Mouse (Mus musculus) MEL (cell line): ENCODE measurements around the gene Polr1e. TPM values are rescaled to one million over a fixed set of nuclear protein-coding genes. Genes with fewer than 3 reads are reported as not detected.

ENCODE experiments used
- DNase-seq: peaks from one replicate; pipeline ENCODE4 v3.0.0; 2011; ENCODE audit warnings: low read depth, low spot score
- H3K27ac ChIP-seq: 2 replicates; pipeline ENCODE4 v1.5.1; 2012; ENCODE audit warnings: low read depth, mild to moderate bottlenecking, control low read depth, low read length, moderate library complexity; ENCODE audit not compliant: control insufficient read depth
- H3K27me3 ChIP-seq, 2 experiments: fragments of 150-350 bp in 1 of 2; sonication (generic) in 1 of 2; 2 replicates each; pipeline ENCODE4 v1.6.1; 2012; ENCODE audit warnings: low read length in 2 of 2, mild to moderate bottlenecking in 2 of 2, improper control_type of control experiment in 1 of 2, moderate library complexity in 1 of 2; ENCODE audit not compliant: insufficient read depth in 2 of 2, control insufficient read depth in 1 of 2
- H3K36me3 ChIP-seq, 2 experiments: 2 replicates each; pipeline ENCODE4 v1.6.1; 2012 to 2014; ENCODE audit warnings: low read length in 2 of 2, improper control_type of control experiment in 1 of 2, inconsistent platforms in 1 of 2, mild to moderate bottlenecking in 1 of 2; ENCODE audit not compliant: insufficient read depth in 2 of 2, control insufficient read depth in 1 of 2
- H3K4me1 ChIP-seq, 2 experiments: fragments of 150-350 bp in 1 of 2; sonication (generic) in 1 of 2; 2 replicates each; pipeline ENCODE4 v1.6.1; 2012; ENCODE audit warnings: low read length in 2 of 2, improper control_type of control experiment in 1 of 2, mild to moderate bottlenecking in 1 of 2; ENCODE audit not compliant: insufficient read depth in 2 of 2, control insufficient read depth in 1 of 2
- H3K4me3 ChIP-seq, 2 experiments: fragments of 150-350 bp in 1 of 2; sonication (generic) in 1 of 2; 2 replicates each; pipeline ENCODE4 v1.5.1; 2012; ENCODE audit warnings: low read depth in 2 of 2, low read length in 2 of 2, mild to moderate bottlenecking in 2 of 2, moderate library complexity in 2 of 2, control low read depth in 1 of 2, improper control_type of control experiment in 1 of 2; ENCODE audit not compliant: control insufficient read depth in 1 of 2, insufficient read depth in 1 of 2
- H3K79me2 ChIP-seq: 2 replicates; pipeline ENCODE4 v1.6.1; 2012; ENCODE audit warnings: mild to moderate bottlenecking, low read length, moderate library complexity; ENCODE audit not compliant: control insufficient read depth, poor library complexity, insufficient read depth
- H3K9ac ChIP-seq: 2 replicates; pipeline ENCODE4 v1.6.1; 2012; ENCODE audit warnings: low read depth, mild to moderate bottlenecking, control low read depth, low read length, moderate library complexity; ENCODE audit not compliant: control insufficient read depth, poor library complexity, severe bottlenecking
- H3K9me3 ChIP-seq: fragments of 150-350 bp; sonication (generic); replicated peaks from 2 replicates; pipeline ENCODE4 v1.6.1; 2012; ENCODE audit warnings: mild to moderate bottlenecking, low read length, improper control_type of control experiment, moderate library complexity; ENCODE audit not compliant: insufficient read depth
- BHLHE40 ChIP-seq: IDR thresholded peaks from 2 replicates; pipeline ENCODE4 v1.6.1; 2012; ENCODE audit warnings: low read depth, mild to moderate bottlenecking, inconsistent platforms, low read length, improper control_type of control experiment, borderline replicate concordance
- CHD2 ChIP-seq: IDR thresholded peaks from 2 replicates; pipeline ENCODE4 v1.6.1; 2011; ENCODE audit warnings: low read length, improper control_type of control experiment
- E2F4 ChIP-seq: IDR thresholded peaks from 2 replicates; pipeline ENCODE4 v1.6.1; 2011; ENCODE audit warnings: low read depth, low read length, improper control_type of control experiment, borderline replicate concordance
- ELF1 ChIP-seq: IDR thresholded peaks from 2 replicates; pipeline ENCODE4 v1.6.1; 2014; ENCODE audit warnings: low read depth, mild to moderate bottlenecking, inconsistent platforms, low read length, improper control_type of control experiment, moderate library complexity
- ETS1 ChIP-seq: IDR thresholded peaks from 2 replicates; pipeline ENCODE4 v1.6.1; 2012; ENCODE audit warnings: low read depth, mild to moderate bottlenecking, inconsistent platforms, low read length, improper control_type of control experiment, moderate library complexity
- GATA1 ChIP-seq: IDR thresholded peaks from 2 replicates; pipeline ENCODE4 v1.6.1; 2011; ENCODE audit warnings: low read depth, low read length, improper control_type of control experiment
- HCFC1 ChIP-seq: IDR thresholded peaks from 2 replicates; pipeline ENCODE4 v1.6.1; 2012; ENCODE audit warnings: low read depth, mild to moderate bottlenecking, inconsistent platforms, low read length, improper control_type of control experiment, moderate library complexity
- JUND ChIP-seq: IDR thresholded peaks from 2 replicates; pipeline ENCODE4 v1.6.1; 2011; ENCODE audit warnings: low read depth, mild to moderate bottlenecking, improper control_type of control experiment, low read length
- KAT2A ChIP-seq: conservative IDR thresholded peaks from 2 replicates; pipeline ENCODE4 v1.6.1; 2012; ENCODE audit warnings: low read depth, low read length, improper control_type of control experiment, inconsistent platforms
- MAX ChIP-seq: IDR thresholded peaks from 2 replicates; pipeline ENCODE4 v1.6.1; 2011; ENCODE audit warnings: low read length, improper control_type of control experiment
- MEF2A ChIP-seq: IDR thresholded peaks from 2 replicates; pipeline ENCODE4 v1.6.1; 2014; ENCODE audit warnings: low read depth, mild to moderate bottlenecking, inconsistent platforms, low read length, improper control_type of control experiment; ENCODE audit not compliant: poor library complexity, insufficient replicate concordance, severe bottlenecking; ENCODE audit errors: extremely low read depth
- MXI1 ChIP-seq: IDR thresholded peaks from 2 replicates; pipeline ENCODE4 v1.6.1; 2011; ENCODE audit warnings: mild to moderate bottlenecking, low read depth, low read length, improper control_type of control experiment
- NELFE ChIP-seq: IDR thresholded peaks from 2 replicates; pipeline ENCODE4 v1.6.1; 2011; ENCODE audit warnings: low read depth, low read length, improper control_type of control experiment
- NRF1 ChIP-seq: IDR thresholded peaks from 2 replicates; pipeline ENCODE4 v1.6.1; 2014; ENCODE audit warnings: low read depth, mild to moderate bottlenecking, inconsistent platforms, low read length, improper control_type of control experiment, moderate library complexity; ENCODE audit not compliant: poor library complexity, insufficient read depth, severe bottlenecking
- POLR2A ChIP-seq, 2 experiments: IDR thresholded peaks; 2 replicates each; pipeline ENCODE4 v1.6.1; 2011 to 2012; ENCODE audit warnings: low read length in 2 of 2, mild to moderate bottlenecking in 2 of 2, control low read depth in 1 of 2, improper control_type of control experiment in 1 of 2, low read depth in 1 of 2, moderate library complexity in 1 of 2; ENCODE audit not compliant: control insufficient read depth in 1 of 2, insufficient read depth in 1 of 2, poor library complexity in 1 of 2
- POLR2AphosphoS5 ChIP-seq: IDR thresholded peaks from 2 replicates; pipeline ENCODE4 v1.6.1; 2012; ENCODE audit warnings: low read depth, borderline replicate concordance, mild to moderate bottlenecking, inconsistent platforms, low read length, moderate library complexity, mixed read lengths
- RAD21 ChIP-seq: IDR thresholded peaks from 2 replicates; pipeline ENCODE4 v1.6.1; 2011; ENCODE audit warnings: mild to moderate bottlenecking, low read depth, low read length, improper control_type of control experiment
- RCOR1 ChIP-seq: IDR thresholded peaks from 2 replicates; pipeline ENCODE4 v1.6.1; 2012; ENCODE audit warnings: low read depth, mild to moderate bottlenecking, inconsistent platforms, low read length, improper control_type of control experiment
- SIN3A ChIP-seq: IDR thresholded peaks from 2 replicates; pipeline ENCODE4 v1.6.1; 2012; ENCODE audit warnings: low read length, improper control_type of control experiment, inconsistent platforms
- TAL1 ChIP-seq: IDR thresholded peaks from 2 replicates; pipeline ENCODE4 v1.6.1; 2012; ENCODE audit warnings: mild to moderate bottlenecking, inconsistent platforms, low read length, moderate library complexity, mixed read lengths
- TCF12 ChIP-seq: IDR thresholded peaks from 2 replicates; pipeline ENCODE4 v1.6.1; 2014; ENCODE audit warnings: low read depth, mild to moderate bottlenecking, inconsistent platforms, low read length, improper control_type of control experiment, moderate library complexity
- UBTF ChIP-seq: IDR thresholded peaks from 2 replicates; pipeline ENCODE4 v1.6.1; 2012; ENCODE audit warnings: low read depth, mild to moderate bottlenecking, inconsistent platforms, low read length, improper control_type of control experiment, moderate library complexity, borderline replicate concordance; ENCODE audit not compliant: insufficient read depth
- USF1 ChIP-seq: IDR thresholded peaks from 2 replicates; pipeline ENCODE4 v1.6.1; 2014; ENCODE audit warnings: low read depth, mild to moderate bottlenecking, inconsistent platforms, low read length, improper control_type of control experiment, moderate library complexity
- USF2 ChIP-seq, 2 experiments: IDR thresholded peaks; 2 replicates each; pipeline ENCODE4 v1.6.1; 2011 to 2012; ENCODE audit warnings: improper control_type of control experiment in 2 of 2, low read length in 2 of 2, borderline replicate concordance in 1 of 2, inconsistent platforms in 1 of 2, low read depth in 1 of 2, mild to moderate bottlenecking in 1 of 2; ENCODE audit not compliant: insufficient read depth in 1 of 2
- ZC3H11A ChIP-seq: IDR thresholded peaks from 2 replicates; pipeline ENCODE4 v1.6.1; 2012; ENCODE audit warnings: low read depth, mild to moderate bottlenecking, inconsistent platforms, low read length, improper control_type of control experiment
- polyA plus RNA-seq, 2 experiments: library from polyadenylated mRNA; stranded (reverse) in 1 of 2; unstranded in 1 of 2; fragments of >175 nt in 1 of 2; fragments of >200 nt in 1 of 2; gene quantifications; 2 replicates each; pipeline versions ENCODE4 v1.2.1 to v1.2.4; 2012; ENCODE audit warnings: low replicate concordance in 2 of 2, low read depth in 1 of 2; ENCODE audit not compliant: insufficient read length in 2 of 2, insufficient read depth in 1 of 2, missing spikeins in 1 of 2
- total RNA-seq: library from RNA; depleted of rRNA; stranded (reverse); fragments of 300-350 nt; gene quantifications from 2 replicates; pipeline ENCODE4 v1.2.3, GENCODE M21; 2012

Gene Polr1e
- total and polyA plus RNA-seq, 3 experiments: 40.8 to 51.5 TPM; not detected in 1

DNA sequence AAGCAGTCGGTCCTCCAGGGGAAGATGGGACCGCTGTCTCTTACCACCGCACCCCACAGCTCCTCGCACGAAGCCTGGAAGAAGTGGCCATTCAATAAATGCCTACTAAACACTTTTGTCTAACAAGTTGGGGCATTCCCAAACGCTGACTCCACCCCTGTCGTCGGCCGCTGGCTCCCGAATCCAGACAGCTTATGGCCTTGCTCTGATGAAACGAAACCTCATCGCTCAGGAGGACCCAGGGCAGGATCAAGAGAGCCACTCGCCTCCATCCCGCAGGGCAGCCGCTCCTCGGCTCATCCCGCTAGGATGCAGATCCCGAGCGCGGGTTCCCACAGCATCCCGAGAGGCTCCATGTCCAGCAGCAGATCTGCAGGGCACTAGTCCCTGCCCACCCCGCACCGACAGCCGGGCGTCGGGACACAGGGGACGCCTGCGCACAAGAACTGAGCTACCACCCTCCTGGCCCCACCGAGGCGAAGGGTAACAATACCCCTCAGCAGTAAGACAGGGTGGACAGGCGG is 6.7 kb upstream of the Polr1e start (continued):
- TF ChIP-seq GATA1 (no peak), RCOR1 (no peak)

DNA sequence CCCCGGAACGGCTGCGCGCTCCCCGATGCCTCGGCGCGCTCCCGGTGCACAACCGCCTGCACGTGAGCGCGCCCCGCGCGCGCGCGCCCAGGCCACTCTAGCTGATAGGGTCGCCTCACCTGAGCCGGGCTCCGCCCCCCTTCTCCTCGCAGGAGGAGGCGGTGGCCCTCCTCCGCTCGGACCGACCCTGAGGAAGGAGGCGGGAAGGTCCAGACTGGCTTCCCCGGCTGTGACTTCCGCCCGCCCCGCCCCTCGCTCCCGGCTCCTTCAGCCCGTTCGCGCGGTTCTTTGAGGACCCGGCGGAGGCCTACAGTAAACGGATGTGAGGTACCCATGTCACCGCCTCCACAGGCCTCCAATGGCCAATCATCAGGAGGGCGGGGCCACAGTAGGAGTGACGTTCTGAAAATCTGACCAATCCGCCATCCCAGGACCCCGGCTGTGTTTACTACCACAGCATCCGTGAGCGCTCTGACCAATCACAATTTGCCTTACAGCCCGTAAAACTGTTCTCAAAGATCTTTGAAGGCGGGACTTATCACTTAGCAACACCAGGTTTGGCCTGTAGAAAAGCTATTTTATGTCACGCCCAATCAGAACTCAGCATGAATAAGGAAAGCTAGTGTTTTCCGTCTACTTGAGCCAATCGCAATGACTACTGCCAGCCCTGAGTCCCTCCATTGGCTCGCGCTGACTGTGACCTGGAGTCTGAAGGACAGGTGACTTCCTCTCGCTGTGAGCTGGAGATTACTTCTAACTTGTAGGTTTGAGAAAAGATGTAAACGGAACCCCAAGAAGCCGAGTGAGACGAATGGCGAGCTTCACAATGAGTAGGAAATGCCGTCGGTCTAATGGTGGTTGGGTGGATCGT is 6.0 kb upstream of the Polr1e start, which contains the start of gene Zbtb5:
TSS of gene Zbtb5 (minus strand) at position 308 of the 871 bp plus-strand sequence.
- peak within 1 kb of the TSS; percentile 97 for H3K27ac ChIP-seq
- H3K4me1 ChIP-seq: peaks cover 4 to 17% of the 10 kb centered on the region in 2 experiments; a peak in 3 of 4 replicates
- peak; percentile 100 for DNase-seq
- H3K79me2 ChIP-seq: peaks cover 16% of the 10 kb centered on the region
- no peaks in the 10 kb centered on the region for H3K27me3 ChIP-seq
- H3K4me3 ChIP-seq: peak within 1 kb of the TSS; percentile 82 to 90
- TF ChIP-seq CHD2 (peak; percentile 82), MEF2A (no peak), NELFE (peak; percentile 56), POLR2AphosphoS5 (no peak), ETS1 (peak; percentile 19; the same call in 1 of the 2 replicates), HCFC1 (peak; percentile 84), E2F4 (peak; percentile 31; the same call in 1 of the 2 replicates), RAD21 (no peak), POLR2A (IDR thresholded peaks at IDR 0.05; ENCODE audit: control insufficient read depth in 1 of 2, insufficient read depth in 1 of 2, low read depth in 1 of 2, low read length in 2 of 2, poor library complexity in 1 of 2) (peak; percentile 10 to 70; a peak in 2 of 4 replicates), SIN3A (peak; percentile 74), KAT2A (peak; percentile 69), USF2 (IDR thresholded peaks at IDR 0.05; ENCODE audit: borderline replicate concordance in 1 of 2, insufficient read depth in 1 of 2, low read depth in 1 of 2, low read length in 2 of 2) (0 out of 4 replicates have a peak, but pooled peaks of 1 of the 2 experiments have one; percentile 42), USF1 (peak; percentile 89), ELF1 (peak; percentile 71), JUND (peak; percentile 56; the same call in 1 of the 2 replicates), TAL1 (no peak), NRF1 (peak; percentile 36), RCOR1 (no peak), UBTF (0 out of 2 replicates have a peak, but pooled peaks have one; percentile 31), BHLHE40 (peak; percentile 86), ZC3H11A (no peak), TCF12 (0 out of 2 replicates have a peak, but pooled peaks have one; percentile 7), MXI1 (no peak; the same call in none of the 2 replicates), GATA1 (no peak), MAX (peak; percentile 75)
- H3K9me3 ChIP-seq: no peaks in the 10 kb centered on the region
- peaks cover 0 to 18% of the 10 kb centered on the region in 2 experiments; a peak in 2 of 4 replicates for H3K36me3 ChIP-seq
- peak within 1 kb of the TSS; percentile 83 for H3K9ac ChIP-seq
